Mouse (Mus musculus) G1E-ER4 (cell line): ENCODE data around the gene Mphosph8. TPM values are rescaled to one million over a fixed set of nuclear protein-coding genes. Genes with fewer than 3 reads are reported as not detected.

ENCODE experiments used
- GATA1 ChIP-seq: IDR thresholded peaks from one replicate; pipeline ENCODE4 v1.8.0; 2012; ENCODE audit warnings: low read length, inconsistent platforms
- polyA plus RNA-seq: library from polyadenylated mRNA; stranded (reverse); fragments of >175 nt; gene quantifications from 2 replicates; pipeline ENCODE4 v1.2.3, GENCODE M21; 2012

Mphosph8 gene
- polyA plus RNA-seq, 1 experiment, result 7.4 TPM

- no peak for TF ChIP-seq GATA1
These were observed 58.4 kb downstream of the Mphosph8 start for GRCm38 (mm10) chr14:56726493-56726892.

GRCm38 (mm10) chr14:56740175-56740574 is 72.1 kb downstream of the Mphosph8 start:
- no peak for TF ChIP-seq GATA1

Other genes starting within 250 kb of the Mphosph8 start
- 0.17 and 0.36 TPM in 2 replicates for gene Cenpj, start 92.8 kb upstream of the Mphosph8 start, polyA plus RNA-seq
- gene Parp4, start 92.6 kb upstream of the Mphosph8 start, polyA plus RNA-seq, result 0.36 and 0.43 TPM in 2 replicates
- gene Pspc1, start 110.1 kb downstream of the Mphosph8 start, polyA plus RNA-seq, result 9.8 and 9.9 TPM in 2 replicates
- 1.2 and 1.4 TPM in 2 replicates for gene Zmym5, start 143.5 kb downstream of the Mphosph8 start, polyA plus RNA-seq
- gene Zmym2, start 218.4 kb downstream of the Mphosph8 start, polyA plus RNA-seq, result 1.4 and 2.2 TPM in 2 replicates